Mouse (Mus musculus): ENCODE measurements around the gene Gm4553.

DNA sequence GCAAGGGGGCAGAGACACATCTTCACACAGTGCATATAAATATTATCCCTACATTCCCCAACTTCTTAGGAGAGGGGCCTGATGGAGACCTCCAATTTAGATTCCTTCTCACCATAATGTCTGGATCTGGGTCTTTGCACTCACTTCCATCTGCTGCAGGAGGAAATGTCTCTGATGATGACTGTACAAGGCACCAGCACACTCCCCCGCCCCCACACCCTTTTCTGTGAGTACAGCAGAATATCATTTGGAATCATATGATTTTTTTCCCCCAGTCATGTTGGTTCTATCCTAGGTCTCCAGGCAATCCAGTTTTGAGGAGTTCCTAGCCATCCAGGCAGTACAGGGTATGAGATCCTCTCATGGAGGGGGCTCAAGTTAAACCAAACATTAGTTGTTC is 13.1 kb upstream of the Gm4553 start:
- TF ChIP-seq CTCF (IDR thresholded peaks at IDR 0.05; ENCODE audit: low read depth, low read length) = no peak
- TF ChIP-seq POLR2A (IDR thresholded peaks at IDR 0.05; ENCODE audit: extremely low read depth, insufficient read depth, low read length) = no peak

Data from liver, adult 2 months (tissue).